In genomic region chr1:90527947-90528717, GRCm38 (mm10) we compare ENCODE assay signal across 28 mouse cellular contexts.
DNase-seq lines count a peak whose midpoint lies in the region; ATAC-seq and TF ChIP-seq lines count a peak whose summit lies in the region.
"Had no signal": no experiment of that assay in that cellular context is flagged by ENCODE, and none has a peak within 500 bp of the region (broad histone marks: within the 10 kb centered on the region; RNA-seq: fewer than 3 reads in every experiment).

No protein-coding gene starts in this region.

- no peak for DNase-seq in embryonic facial prominence, embryonic 10.5 days (ENCODE audit: low spot score)
- peak; percentile 57 for DNase-seq in R1 (ENCODE audit: low read depth, low spot score)
- peak; percentile 45 for DNase-seq in gonadal fat pad, adult 2 months (ENCODE audit: low read depth)
- no peak for DNase-seq in stomach, postnatal 0 days (ENCODE audit: low spot score)
- no peak for DNase-seq in ovary, adult 18-20 months (ENCODE audit: low spot score)
- DNase-seq in adrenal gland, postnatal 25 days, result no peak
- DNase-seq: cerebellum, adult 2 months; cerebellum, postnatal 25 days; forebrain, postnatal 0 days; heart, postnatal 10 days; kidney, adult 2 months; kidney, postnatal 4 days; liver, postnatal 0 days; lung, postnatal 36 days; retina, postnatal 1 day; right cerebral cortex, postnatal 14 days had no signal

- H3K9ac ChIP-seq in embryonic facial prominence, embryonic 13.5 days, result no peak overlapping the region
- H3K9ac ChIP-seq in stomach, postnatal 0 days (ENCODE audit: low read length), result no peak overlapping the region
- H3K9ac ChIP-seq: forebrain, embryonic 12.5 days; forebrain, postnatal 0 days; heart, embryonic 13.5 days; hindbrain, embryonic 15.5 days; limb, embryonic 12.5 days; liver, embryonic 12.5 days; liver, postnatal 0 days; midbrain, embryonic 12.5 days; neural tube, embryonic 13.5 days had no signal

- H3K36me3 ChIP-seq in embryonic facial prominence, embryonic 13.5 days, result no peaks in the 10 kb centered on the region
- no peaks in the 10 kb centered on the region for H3K36me3 ChIP-seq in embryonic facial prominence, embryonic 10.5 days (replicated peaks)
- no peaks in the 10 kb centered on the region for H3K36me3 ChIP-seq in stomach, postnatal 0 days (ENCODE audit: control insufficient read depth, insufficient read depth, low read length)
- H3K36me3 ChIP-seq: forebrain, embryonic 12.5 days; heart, embryonic 13.5 days; hindbrain, embryonic 15.5 days; limb, embryonic 12.5 days; liver, embryonic 12.5 days; midbrain, embryonic 12.5 days; neural tube, embryonic 13.5 days had no signal

- TF ChIP-seq EP300 in stomach, postnatal 0 days (optimal IDR thresholded peaks at IDR 0.05), result no peak

- no peak for TF ChIP-seq CTCF in stomach, postnatal 0 days (IDR thresholded peaks at IDR 0.05; ENCODE audit: low read depth)

- no peak overlapping the region for H3K4me2 ChIP-seq in embryonic facial prominence, embryonic 13.5 days
- no peak overlapping the region for H3K4me2 ChIP-seq in stomach, postnatal 0 days (replicated peaks; ENCODE audit: low read depth)
- H3K4me2 ChIP-seq: forebrain, embryonic 12.5 days; heart, embryonic 13.5 days; hindbrain, embryonic 15.5 days; limb, embryonic 12.5 days; liver, embryonic 12.5 days; midbrain, embryonic 12.5 days; neural tube, embryonic 13.5 days had no signal

- H3K9me3 ChIP-seq in embryonic facial prominence, embryonic 13.5 days, result no peaks in the 10 kb centered on the region
- H3K9me3 ChIP-seq in embryonic facial prominence, embryonic 10.5 days, result no peaks in the 10 kb centered on the region
- H3K9me3 ChIP-seq in stomach, postnatal 0 days (ENCODE audit: control insufficient read depth, low read length), result no peaks in the 10 kb centered on the region
- H3K9me3 ChIP-seq: forebrain, embryonic 12.5 days; heart, embryonic 13.5 days; hindbrain, embryonic 15.5 days; limb, embryonic 12.5 days; liver, embryonic 12.5 days; midbrain, embryonic 12.5 days; neural tube, embryonic 13.5 days had no signal

- peak; percentile 37; the same call in 1 of the 2 replicates for ATAC-seq in embryonic facial prominence, embryonic 13.5 days (ENCODE audit: insufficient number of reproducible peaks, insufficient read depth, low FRiP score, low TSS enrichment, low read depth)
- no peak for ATAC-seq in stomach, postnatal 0 days (ENCODE audit: low FRiP score, low TSS enrichment)
- ATAC-seq: forebrain, postnatal 0 days; liver, embryonic 12.5 days; liver, postnatal 0 days; Patski had no signal

- WGBS in embryonic facial prominence, embryonic 13.5 days, result 63% methylated on average over 11 of the region's 11 CpGs
- WGBS in embryonic facial prominence, embryonic 10.5 days, result 79% methylated on average over 11 of the region's 11 CpGs
- 41% methylated on average over 11 of the region's 11 CpGs for WGBS in stomach, postnatal 0 days

- no peaks in the 10 kb centered on the region for H3K27me3 ChIP-seq in embryonic facial prominence, embryonic 13.5 days
- no peaks in the 10 kb centered on the region for H3K27me3 ChIP-seq in embryonic facial prominence, embryonic 10.5 days (replicated peaks; ENCODE audit: low read depth, poor library complexity, severe bottlenecking)
- no peaks in the 10 kb centered on the region for H3K27me3 ChIP-seq in stomach, postnatal 0 days (ENCODE audit: control insufficient read depth, insufficient read depth, low read length)
- H3K27me3 ChIP-seq: CH12.LX; heart, embryonic 13.5 days; hindbrain, embryonic 15.5 days; limb, embryonic 12.5 days; liver, embryonic 12.5 days; midbrain, embryonic 12.5 days; neural tube, embryonic 13.5 days; Patski had no signal

- H3K4me3 ChIP-seq in embryonic facial prominence, embryonic 13.5 days, result no peak overlapping the region
- H3K4me3 ChIP-seq in embryonic facial prominence, embryonic 10.5 days, result no peak overlapping the region
- no peak overlapping the region for H3K4me3 ChIP-seq in stomach, postnatal 0 days (ENCODE audit: low read depth, low read length)
- H3K4me3 ChIP-seq: erythroblast, embryonic 14.5 days; forebrain, embryonic 12.5 days; heart, embryonic 13.5 days; hindbrain, embryonic 15.5 days; limb, embryonic 12.5 days; liver, embryonic 12.5 days; midbrain, embryonic 12.5 days; neural tube, embryonic 13.5 days had no signal

- H3K27ac ChIP-seq in embryonic facial prominence, embryonic 13.5 days, result peak overlapping the region; percentile 18; the same call in 1 of the 2 replicates
- no peak overlapping the region for H3K27ac ChIP-seq in embryonic facial prominence, embryonic 10.5 days (replicated peaks)
- 0 out of 2 replicates have a peak overlapping the region, but pooled peaks have one; percentile 45 for H3K27ac ChIP-seq in stomach, postnatal 0 days (replicated peaks)
- H3K27ac ChIP-seq: forebrain, embryonic 12.5 days; heart, embryonic 13.5 days; hindbrain, embryonic 15.5 days; kidney, postnatal 0 days; limb, embryonic 12.5 days; liver, embryonic 12.5 days; midbrain, embryonic 12.5 days; neural tube, embryonic 13.5 days had no signal

- H3K4me1 ChIP-seq in embryonic facial prominence, embryonic 13.5 days, result peaks cover 19% of the 10 kb centered on the region; the same call in 1 of the 2 replicates
- H3K4me1 ChIP-seq in embryonic facial prominence, embryonic 10.5 days, result peaks cover 26% of the 10 kb centered on the region
- H3K4me1 ChIP-seq in stomach, postnatal 0 days (replicated peaks; ENCODE audit: control insufficient read depth, insufficient read depth), result peaks cover 2% of the 10 kb centered on the region; the same call in 1 of the 2 replicates
- H3K4me1 ChIP-seq: hindbrain, embryonic 15.5 days; liver, embryonic 12.5 days; neural tube, embryonic 13.5 days had no signal

Comparison
In these comparisons a context has a peak if more than half of its experiments do, and no peak if none do; other contexts are left out.
1. DNase-seq: peak in R1 (single experiment) and gonadal fat pad, adult 2 months (single experiment); none in embryonic facial prominence, embryonic 10.5 days (single experiment), stomach, postnatal 0 days (single experiment), ovary, adult 18-20 months (single experiment) and adrenal gland, postnatal 25 days (single experiment).